Mouse (Mus musculus): ENCODE measurements around the gene Spata33.
"Not testable (repeated sequence)": the region's sequence is repeated elsewhere in the genome, so short reads cannot be mapped to it uniquely, and the experiment has no call there.

Spata33 gene

DNA sequence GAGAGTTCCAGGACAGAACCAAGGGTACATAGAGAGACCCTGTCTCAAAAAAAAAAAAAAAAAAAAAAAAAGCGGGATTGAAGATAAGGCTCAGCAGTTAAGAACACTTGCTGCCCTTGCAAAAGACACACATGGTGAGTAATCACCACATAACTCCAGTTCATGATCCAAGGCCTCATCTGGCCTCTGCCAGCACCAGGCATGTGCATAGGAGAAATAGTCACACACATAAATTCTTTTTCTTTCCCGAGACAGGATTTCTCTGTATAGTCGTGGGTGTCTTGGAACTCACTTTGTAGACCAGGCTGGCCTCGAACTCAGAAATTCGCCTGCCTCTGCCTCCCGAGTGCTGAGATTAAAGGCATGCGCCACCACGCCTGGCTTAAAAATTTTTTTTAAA lies 45.0 kb downstream of the Spata33 start:
- in situ Hi-C loops (cut with MboI, MseI) = not testable (repeated sequence)

DNA sequence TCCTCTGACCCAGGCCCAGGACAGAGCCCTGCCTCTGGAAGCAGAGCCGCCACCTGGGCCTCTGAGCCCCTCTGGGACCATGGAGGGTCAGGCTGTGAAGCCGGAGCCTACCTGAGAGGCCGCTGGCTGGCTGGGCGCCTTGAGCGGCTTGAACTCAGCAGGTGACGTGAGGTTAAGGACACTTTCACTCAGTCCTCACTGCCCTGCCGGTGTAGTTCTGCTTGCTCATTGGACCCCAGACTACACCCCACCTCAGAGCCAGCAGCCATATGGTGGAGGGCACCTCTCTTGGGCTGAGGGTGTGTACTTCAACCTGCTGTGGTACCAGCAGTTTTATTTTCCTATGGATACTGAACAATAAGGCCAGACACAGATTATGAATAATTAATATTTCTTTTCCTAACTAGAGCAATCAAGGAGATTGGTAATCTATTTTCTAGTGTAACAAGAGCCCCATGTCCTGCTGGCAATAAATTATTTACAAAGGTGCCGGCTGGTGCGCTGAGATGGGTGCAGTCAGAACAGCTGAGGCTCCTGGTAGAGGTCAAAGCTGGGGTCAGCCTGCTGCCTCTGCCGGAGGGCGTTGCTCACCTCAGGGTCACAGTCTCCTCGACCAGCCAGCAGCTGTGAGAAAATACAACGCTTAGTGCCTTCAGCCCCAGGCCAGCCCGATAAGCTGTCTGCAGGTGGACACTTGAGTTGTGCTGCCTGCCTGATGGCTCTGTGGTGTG lies 55.5 kb downstream of the Spata33 start:
- in situ Hi-C loops (cut with MboI, MseI) = no loop called here

DNA sequence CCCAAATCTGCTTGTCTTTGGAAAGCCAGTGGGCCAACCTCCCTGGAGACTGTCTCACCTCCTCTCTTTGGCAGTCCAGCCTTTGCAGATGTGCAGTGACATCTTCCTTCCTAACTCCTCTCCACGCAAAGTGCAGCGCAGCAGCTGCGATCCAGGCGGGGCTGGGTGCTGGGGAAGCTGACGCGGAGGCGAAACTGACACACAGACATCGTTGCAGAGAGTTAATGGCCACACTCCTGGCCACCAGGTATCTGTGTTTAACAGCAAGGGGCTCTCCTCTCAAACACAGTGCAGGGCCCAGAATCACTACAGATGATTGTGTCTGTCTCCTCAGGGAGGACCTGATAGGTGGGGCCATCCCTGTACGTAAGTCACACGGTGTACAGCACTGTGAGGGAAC lies 58.5 kb downstream of the Spata33 start:
- in situ Hi-C loops (cut with MboI, MseI) = no loop called here

All from regulatory T cell (primary cell).